Mouse (Mus musculus): ENCODE data around the gene Teddm1a.

- TF ChIP-seq CTCF (IDR thresholded peaks at IDR 0.05) (no peak), POLR2A (IDR thresholded peaks at IDR 0.05; ENCODE audit: insufficient read depth, low read depth, low read length) (no peak)
Measured at GRCm38 (mm10) chr1:153924395-153925385, 33.1 kb downstream of the Teddm1a start.
